Mouse (Mus musculus) left cerebral cortex, postnatal 10 days (tissue): ENCODE results near the gene Blcap. TPM values are rescaled to one million over a fixed set of nuclear protein-coding genes. Genes with fewer than 3 reads are reported as not detected.

ENCODE experiments used
- DNase-seq, 2 experiments: peaks; one replicate each; pipeline ENCODE4 v3.0.0; 2021 to 2022; ENCODE audit warnings: low spot score in 2 of 2, mixed read lengths in 1 of 2; ENCODE audit errors: extremely low spot score in 1 of 2
- intact Hi-C: fragments of 180-260 bp; cut with DNase I; formaldehyde crosslinking; loops from one replicate; pipeline ENCODE4 v1.15.1; 2025
- total RNA-seq, 2 experiments: library from RNA; stranded (reverse); gene quantifications; 2 replicates each; pipeline ENCODE4 v1.2.3; 2021

Gene Blcap
- total RNA-seq, 2 experiments from 2014 or later, result 136 TPM

DNA sequence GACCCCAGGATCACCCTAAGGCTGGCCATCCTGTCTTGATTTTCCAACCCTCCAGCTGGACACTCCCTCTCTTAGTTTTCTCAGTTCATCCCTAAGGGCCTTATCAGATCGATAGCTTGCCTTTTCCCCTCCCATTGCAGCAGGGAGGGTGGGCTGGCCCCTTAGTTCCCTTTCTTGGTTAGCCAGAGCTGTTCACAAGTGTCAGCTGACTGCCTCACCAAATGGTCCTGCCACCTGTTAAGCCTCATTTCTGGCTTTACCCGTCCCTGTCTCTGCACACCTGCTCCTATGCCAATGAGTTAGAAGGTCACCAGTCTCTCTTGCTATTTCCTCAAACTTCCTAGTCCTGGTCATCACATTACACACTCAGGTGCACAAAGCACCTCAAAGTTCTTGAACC lies 8.0 kb downstream of the Blcap start:
- peak in 1 of 2 experiments; percentile 16 for DNase-seq
- intact Hi-C loops, result no loop called here

GRCm38 (mm10) chr2:157561165-157561836 lies 9.8 kb downstream of the Blcap start:
- intact Hi-C loops, result no loop called here
- peak; percentile 69 to 93 for DNase-seq

DNA sequence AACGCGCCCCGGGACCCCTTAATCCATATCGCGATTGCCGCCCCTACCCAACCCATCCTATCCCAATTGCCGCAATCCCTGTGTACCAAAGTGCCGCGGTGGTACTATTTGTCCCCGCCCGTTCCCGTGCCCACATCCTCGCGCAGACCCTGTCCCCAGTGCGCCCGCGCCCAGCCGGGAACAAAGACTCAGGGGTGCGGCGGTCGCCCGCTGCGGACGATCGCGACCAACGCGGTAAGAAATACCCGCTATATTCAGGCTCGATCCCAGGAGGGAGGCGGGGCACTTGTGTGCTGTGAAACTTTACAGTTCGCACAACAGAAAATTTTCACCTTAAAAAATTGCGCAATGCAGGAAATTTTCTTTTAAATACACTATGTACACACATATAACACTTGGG lies 10.8 kb downstream of the Blcap start:
- intact Hi-C loops, result no loop called here
- DNase-seq, result no peak

DNA sequence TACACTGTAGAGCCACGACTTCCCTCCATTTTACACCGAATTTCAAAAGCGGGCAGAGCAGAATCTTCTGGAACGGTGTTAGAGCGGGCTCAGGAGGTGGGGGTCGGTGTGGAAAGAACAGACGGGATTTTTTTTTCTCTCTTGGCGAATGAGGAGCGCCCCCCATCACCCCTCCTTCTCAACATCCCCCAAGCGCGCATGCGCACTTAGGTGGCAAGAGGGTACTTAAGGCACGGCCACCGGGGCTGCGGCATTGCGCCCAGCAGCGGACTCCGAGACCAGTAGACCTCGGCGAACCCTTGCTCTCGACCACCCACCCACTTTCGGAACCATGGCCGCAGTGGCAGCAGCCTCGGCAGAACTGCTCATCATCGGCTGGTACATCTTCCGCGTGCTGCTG lies 11.2 kb downstream of the Blcap start, which contains the start of gene Nnat:
TSS of gene Nnat (plus strand) at position 221 of the 400 bp plus-strand sequence.
- peak; percentile 59 to 78 for DNase-seq
- intact Hi-C loops, result no loop called here

DNA sequence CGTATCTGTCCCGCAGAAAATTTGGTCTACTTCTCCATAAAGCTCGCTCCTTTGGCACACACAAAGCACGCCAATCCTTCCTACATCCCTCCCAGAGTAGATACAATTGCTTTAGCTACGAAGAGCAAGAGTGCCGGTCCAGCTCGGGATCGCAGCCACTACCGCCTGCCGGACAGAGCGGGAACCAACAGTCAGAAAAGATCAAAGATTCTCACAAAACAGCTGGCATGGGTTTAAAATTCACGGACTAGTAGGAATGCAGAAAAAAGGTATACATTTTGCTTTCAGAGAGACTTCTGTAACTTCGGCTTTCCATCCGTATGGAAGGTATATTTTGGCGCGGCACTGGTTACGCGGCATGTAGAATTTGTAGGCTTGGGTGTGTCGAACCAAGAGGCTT lies 11.6 kb downstream of the Blcap start:
- DNase-seq, result no peak
- intact Hi-C loops, result no loop called here

GRCm38 (mm10) chr2:157558520-157558919 lies 12.6 kb downstream of the Blcap start:
- DNase-seq, result no peak
- intact Hi-C loops, result no loop called here

DNA sequence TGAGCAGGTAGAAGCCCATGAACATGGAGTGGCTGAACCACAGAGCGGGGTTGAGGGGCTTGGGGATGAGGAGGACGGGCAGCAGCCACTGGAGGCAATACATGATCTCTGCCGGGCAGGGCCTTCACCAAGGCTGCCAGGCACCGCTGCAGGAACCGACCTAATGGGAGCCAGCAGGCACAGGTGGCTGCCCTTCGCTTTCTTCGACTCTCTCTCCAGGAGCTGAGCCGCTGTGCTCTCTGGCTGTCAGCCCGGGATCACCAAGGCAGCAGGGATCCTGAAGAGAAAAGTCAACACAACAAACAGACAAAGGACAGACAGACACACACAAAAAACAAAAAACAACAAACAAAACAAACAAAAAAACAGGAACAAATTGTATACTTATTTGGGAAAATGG lies 13.0 kb downstream of the Blcap start:
- DNase-seq, result no peak
- intact Hi-C loops, result no loop called here

DNA sequence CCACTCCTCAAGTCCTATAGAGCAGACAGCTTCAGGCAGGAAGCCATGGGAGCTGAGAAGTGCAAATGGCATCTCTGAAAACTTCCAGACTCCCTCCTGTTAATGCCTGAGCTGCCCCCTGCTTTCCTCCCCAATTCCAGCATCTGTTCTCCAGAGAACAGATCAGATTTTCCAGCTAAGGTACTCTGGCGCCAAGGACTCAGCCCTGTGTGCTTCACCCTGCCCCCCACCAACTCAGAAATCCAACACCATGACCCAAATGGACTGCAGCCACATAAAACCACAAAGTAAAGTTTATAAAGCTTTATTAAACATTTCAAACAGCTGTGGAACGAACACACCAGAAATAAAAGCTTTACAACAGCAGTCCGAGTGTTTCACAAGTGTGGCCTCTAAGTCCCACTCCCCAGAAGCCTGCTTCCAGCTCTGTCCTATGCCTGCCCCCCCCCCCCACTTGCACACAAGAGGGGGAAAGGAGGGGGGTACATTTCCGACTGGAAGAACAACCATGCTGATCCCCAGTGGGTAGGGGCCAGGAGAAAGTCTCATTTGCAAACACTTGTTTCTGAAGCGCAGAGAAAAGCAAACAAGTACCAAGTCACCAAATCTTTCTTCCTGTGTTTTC lies 14.9 kb downstream of the Blcap start:
- intact Hi-C loops, result no loop called here

GRCm38 (mm10) chr2:157552158-157552886 lies 18.8 kb downstream of the Blcap start:
- intact Hi-C loops, result loop anchor here (5.0 kb wide), 1 partner anchor 70 kb away; no protein-coding TSS in a partner anchor
- no peak for DNase-seq

More for the DNA sequence above, 14.9 kb downstream of the Blcap start:
- DNase-seq, result no peak

DNA sequence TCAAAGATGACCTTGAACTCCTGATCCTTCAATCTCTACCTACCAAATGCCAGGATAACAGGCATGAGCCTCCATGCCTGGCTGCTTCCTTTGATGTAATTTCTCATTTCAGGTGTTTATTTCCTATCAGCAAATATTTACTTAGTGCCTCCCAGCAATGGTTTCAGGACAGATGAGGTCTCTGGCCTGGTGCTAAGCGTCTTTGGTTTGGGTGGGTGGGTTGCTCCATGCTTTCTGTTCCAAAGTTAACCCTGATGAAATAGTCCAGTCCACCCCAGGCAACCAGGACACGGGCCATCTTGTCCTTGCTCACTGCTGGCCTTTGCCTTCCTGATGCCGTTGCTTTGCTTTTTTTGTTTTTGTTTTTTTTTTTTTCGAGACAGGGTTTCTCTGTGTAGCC lies 20.8 kb downstream of the Blcap start:
- DNase-seq, result no peak
- intact Hi-C loops, result loop anchor here (5.0 kb wide), 1 partner anchor 68 kb away; no protein-coding TSS in a partner anchor

DNA sequence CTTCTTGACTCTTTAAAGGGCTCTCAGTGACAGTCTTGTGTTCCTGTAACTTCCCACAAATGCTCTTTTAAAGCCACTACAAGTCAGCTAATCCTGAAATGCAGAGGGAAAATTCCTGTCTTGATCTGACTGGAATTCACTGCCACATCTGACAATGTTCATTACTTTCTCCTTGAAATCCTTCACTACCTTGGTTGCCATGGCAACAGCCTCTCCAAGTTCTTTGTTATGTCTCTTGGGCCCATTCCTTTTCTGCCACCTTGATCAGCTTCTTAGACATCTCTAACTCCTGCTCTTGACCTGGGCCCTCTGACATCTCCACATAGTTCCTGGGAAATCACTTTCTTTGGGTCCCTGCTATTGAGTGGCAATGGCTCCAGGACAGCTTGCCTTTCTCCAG lies 24.4 kb downstream of the Blcap start:
- intact Hi-C loops, result no loop called here
- DNase-seq, result no peak

GRCm38 (mm10) chr2:157544333-157544888 lies 26.7 kb downstream of the Blcap start:
- no peak for DNase-seq
- intact Hi-C loops, result loop anchor here (5.0 kb wide), 1 partner anchor 52 kb away; no protein-coding TSS in a partner anchor

DNA sequence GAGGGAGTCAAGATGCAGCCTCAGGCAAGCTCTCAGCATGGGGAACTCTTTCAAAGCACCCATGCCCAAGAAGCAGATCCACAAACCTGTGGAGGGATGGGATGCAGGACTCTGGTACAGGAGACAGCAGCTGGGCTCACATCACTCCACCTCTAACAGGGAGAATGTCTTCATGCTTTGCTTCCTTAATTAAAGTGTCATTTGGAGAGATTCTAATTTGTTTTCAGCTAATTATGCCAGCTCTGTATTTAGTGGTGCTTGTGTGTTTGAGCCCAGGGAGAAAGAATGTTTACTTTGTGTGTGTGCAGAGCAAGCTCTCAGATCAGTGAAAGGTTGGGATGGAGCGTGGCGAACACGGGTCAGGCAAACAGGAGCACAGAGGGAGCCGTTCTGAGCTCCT lies 28.7 kb downstream of the Blcap start:
- no peak for DNase-seq
- intact Hi-C loops, result loop anchor here (5.0 kb wide), 1 partner anchor 50 kb away; no protein-coding TSS in a partner anchor

DNA sequence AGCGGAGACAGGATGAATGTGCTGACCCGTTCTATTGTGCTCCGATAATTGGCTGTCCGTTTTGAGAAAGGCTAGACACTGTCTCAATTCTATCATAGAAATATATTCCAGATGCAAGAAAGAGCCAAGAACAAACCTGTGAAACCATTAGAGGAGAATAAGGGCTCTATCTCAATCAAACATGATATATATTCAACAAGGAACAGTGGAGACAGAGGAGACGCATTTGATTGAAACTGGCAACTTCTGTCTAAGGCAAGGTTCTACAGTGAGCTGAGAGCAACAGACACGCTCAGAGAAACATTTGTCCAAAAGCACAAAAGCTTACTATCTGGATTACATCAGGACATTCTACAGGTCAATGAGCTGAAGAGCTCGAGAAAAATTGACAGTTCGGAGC lies 29.4 kb downstream of the Blcap start:
- DNase-seq, result no peak
- intact Hi-C loops, result loop anchor here (5.0 kb wide), 1 partner anchor 49 kb away; no protein-coding TSS in a partner anchor

GRCm38 (mm10) chr2:157540953-157541569 lies 30.0 kb downstream of the Blcap start:
- intact Hi-C loops, result loop anchor here (5.0 kb wide), 1 partner anchor 49 kb away; no protein-coding TSS in a partner anchor
- DNase-seq, result no peak

GRCm38 (mm10) chr2:157540073-157540952 lies 30.8 kb downstream of the Blcap start:
- DNase-seq, result peak; percentile 56 to 67
- intact Hi-C loops, result loop anchor here (5.0 kb wide), 1 partner anchor 48 kb away; no protein-coding TSS in a partner anchor

DNA sequence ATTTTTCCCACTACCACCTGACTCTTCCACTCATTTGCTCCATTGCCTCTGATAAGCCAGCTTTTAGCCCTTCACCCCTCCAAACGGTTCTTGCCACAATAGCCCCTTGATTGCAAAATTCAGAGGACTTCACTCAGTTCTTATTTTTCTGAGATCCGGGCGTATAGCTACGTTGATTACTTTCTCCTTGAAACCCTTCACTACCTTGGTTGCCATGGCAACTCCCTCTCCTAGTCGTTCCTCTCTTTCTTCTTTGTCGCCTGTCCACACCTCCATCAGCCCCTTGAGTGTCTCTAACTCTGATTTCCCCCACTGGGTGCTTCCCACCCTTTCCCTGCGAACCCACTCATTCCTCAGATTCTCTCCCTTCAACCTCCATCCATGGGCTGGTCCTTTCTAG lies 34.0 kb downstream of the Blcap start:
- intact Hi-C loops, result no loop called here
- no peak for DNase-seq
